Mouse (Mus musculus): Measurements from ENCODE around the gene Dock1. TPM values are rescaled to one million over a fixed set of nuclear protein-coding genes. Genes with fewer than 3 reads are reported as not detected.

Gene Dock1
- polyA plus RNA-seq, 1 experiment from 2014 or later, result 3.2 TPM

DNA sequence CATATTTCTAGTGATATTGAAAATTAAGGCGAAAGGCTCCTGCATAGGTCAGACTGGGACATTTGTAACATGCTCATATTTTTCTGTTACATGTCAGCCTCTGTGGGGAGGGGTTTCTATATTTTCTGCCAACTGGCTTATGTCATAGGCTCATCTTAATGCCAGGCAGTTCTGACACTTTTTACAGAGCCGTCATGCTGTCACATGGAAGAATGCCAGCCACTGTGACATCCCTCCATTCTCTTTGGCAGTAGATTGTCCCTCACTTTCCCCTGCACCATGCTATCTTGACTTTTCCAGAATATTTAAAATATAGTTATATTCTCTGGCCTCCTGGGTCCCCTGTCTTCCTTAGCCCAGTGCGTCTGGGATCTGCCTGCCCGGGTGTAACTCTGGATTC, 172.3 kb downstream of the Dock1 start:
- H3K4me2 ChIP-seq, result no peak overlapping the region
- H3K4me3 ChIP-seq (replicated peaks), result no peak overlapping the region
- 73% methylated on average over 4 of the region's 4 CpGs for WGBS (ENCODE audit: insufficient replicate concordance)
- no peak overlapping the region for H3K27ac ChIP-seq (replicated peaks)
- H3K4me1 ChIP-seq (replicated peaks), result no peaks in the 10 kb centered on the region
- ATAC-seq (ENCODE audit: insufficient read depth), result no peak
- no peaks in the 10 kb centered on the region for H3K36me3 ChIP-seq (replicated peaks)
- no peaks in the 10 kb centered on the region for H3K9me3 ChIP-seq (replicated peaks)
- H3K9ac ChIP-seq, result no peak overlapping the region
- H3K27me3 ChIP-seq, result no peaks in the 10 kb centered on the region

DNA sequence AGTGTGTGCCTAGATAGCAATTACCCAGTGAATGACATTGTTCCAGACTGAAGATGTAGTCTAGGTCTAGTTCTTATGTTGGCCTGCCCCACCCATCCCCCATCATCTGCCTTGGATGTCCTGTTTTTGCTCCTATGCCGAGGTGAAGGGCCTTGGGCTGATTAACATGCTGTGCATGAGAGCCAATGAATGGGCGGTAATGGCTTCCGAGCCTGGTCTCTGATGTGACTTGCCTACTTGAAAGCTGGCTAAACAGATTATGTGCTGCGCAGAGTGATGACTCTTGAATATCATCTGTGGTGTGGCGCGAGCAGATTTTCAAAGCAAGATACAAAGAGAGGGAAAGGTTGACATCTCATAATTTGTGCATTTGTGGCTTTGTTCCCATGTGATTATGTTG, 191.5 kb downstream of the Dock1 start:
- Histone ChIP-seq H3K4me2 (no peak overlapping the region), H3K4me3 (replicated peaks) (no peak overlapping the region), H3K27ac (replicated peaks) (no peak overlapping the region), H3K27me3 (no peaks in the 10 kb centered on the region), H3K9ac (no peak overlapping the region), H3K36me3 (replicated peaks) (no peaks in the 10 kb centered on the region), H3K9me3 (replicated peaks) (no peaks in the 10 kb centered on the region), H3K4me1 (replicated peaks) (no peaks in the 10 kb centered on the region)
- no peak for ATAC-seq (ENCODE audit: insufficient read depth)
- 74% methylated on average over 6 of the region's 6 CpGs for WGBS (ENCODE audit: insufficient replicate concordance)

DNA sequence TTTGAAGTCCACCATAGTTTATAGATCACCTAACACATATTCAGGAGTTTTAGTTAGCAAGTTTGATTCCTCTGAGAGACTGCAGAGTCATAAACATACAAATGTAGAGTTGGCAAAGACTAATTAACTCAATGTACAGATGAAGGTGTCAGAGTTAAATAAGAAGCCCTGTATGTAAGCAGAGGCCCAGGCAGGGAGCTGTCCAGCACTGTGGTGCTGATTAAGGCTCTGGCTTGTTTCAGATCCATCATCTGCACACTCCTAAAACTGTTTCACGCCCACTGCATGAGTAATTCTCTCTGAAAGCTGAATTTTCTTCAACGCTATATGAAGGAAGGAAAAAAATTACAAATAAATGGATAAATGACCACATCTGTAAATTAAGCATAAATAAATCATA, 193.7 kb downstream of the Dock1 start:
- no peaks in the 10 kb centered on the region for H3K36me3 ChIP-seq (replicated peaks)
- H3K9ac ChIP-seq, result no peak overlapping the region
- WGBS (ENCODE audit: insufficient replicate concordance), result 67% methylated on average over 2 of the region's 2 CpGs
- ATAC-seq (ENCODE audit: insufficient read depth), result no peak
- no peaks in the 10 kb centered on the region for H3K27me3 ChIP-seq
- no peak overlapping the region for H3K4me2 ChIP-seq
- no peak overlapping the region for H3K4me3 ChIP-seq (replicated peaks)
- no peaks in the 10 kb centered on the region for H3K9me3 ChIP-seq (replicated peaks)
- no peaks in the 10 kb centered on the region for H3K4me1 ChIP-seq (replicated peaks)
- no peak overlapping the region for H3K27ac ChIP-seq (replicated peaks)

DNA sequence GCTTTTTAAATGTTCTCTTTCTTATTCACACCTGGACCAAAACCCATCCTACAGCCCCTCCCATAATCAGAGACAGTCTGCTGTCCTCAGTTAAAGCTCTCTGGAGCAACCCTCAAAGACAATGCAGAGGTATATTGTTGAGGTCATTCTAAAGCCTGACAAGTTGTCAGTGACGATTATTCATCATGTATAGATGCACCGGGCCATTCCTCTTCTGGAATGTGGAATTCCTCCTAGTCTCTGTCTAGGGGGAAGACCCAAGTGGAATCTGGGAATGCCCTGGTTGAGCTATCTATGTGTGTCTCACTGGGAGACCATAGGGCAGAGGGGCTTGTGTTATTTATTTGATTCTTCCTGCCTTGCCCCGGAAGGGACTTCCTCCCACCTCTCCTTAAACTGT, 202.1 kb downstream of the Dock1 start:
- H3K27ac ChIP-seq (replicated peaks), result no peak overlapping the region
- H3K9me3 ChIP-seq (replicated peaks), result no peaks in the 10 kb centered on the region
- H3K4me2 ChIP-seq, result no peak overlapping the region
- no peak overlapping the region for H3K4me3 ChIP-seq (replicated peaks)
- WGBS (ENCODE audit: insufficient replicate concordance), result 63% methylated on average over 3 of the region's 3 CpGs
- H3K4me1 ChIP-seq (replicated peaks), result no peaks in the 10 kb centered on the region
- H3K36me3 ChIP-seq (replicated peaks), result no peaks in the 10 kb centered on the region
- no peak for ATAC-seq (ENCODE audit: insufficient read depth)
- no peak overlapping the region for H3K9ac ChIP-seq
- H3K27me3 ChIP-seq, result no peaks in the 10 kb centered on the region

DNA sequence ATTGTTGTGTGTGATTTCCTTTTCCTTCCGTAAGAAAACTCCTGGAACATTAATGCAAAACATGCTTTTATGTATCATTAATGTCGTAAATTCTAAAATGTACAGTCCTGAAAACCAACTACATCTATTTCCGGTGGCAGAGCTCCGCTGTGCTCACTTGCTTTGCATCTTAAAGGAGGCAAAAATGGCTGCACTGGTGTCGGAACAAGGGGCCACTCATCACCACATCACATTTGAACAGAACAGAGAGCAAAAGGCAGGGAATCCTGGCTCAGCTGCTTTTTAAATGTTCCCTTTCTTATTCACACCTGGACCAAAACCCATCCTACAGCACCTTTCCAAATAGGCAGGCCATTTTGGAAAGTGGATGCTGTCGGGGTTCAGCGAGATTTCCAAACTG, 202.5 kb downstream of the Dock1 start:
- H3K9me3 ChIP-seq (replicated peaks), result no peaks in the 10 kb centered on the region
- WGBS (ENCODE audit: insufficient replicate concordance), result 69% methylated on average over 7 of the region's 7 CpGs
- H3K27ac ChIP-seq (replicated peaks), result no peak overlapping the region
- H3K4me2 ChIP-seq, result no peak overlapping the region
- no peak for ATAC-seq (ENCODE audit: insufficient read depth)
- H3K27me3 ChIP-seq, result no peaks in the 10 kb centered on the region
- no peaks in the 10 kb centered on the region for H3K4me1 ChIP-seq (replicated peaks)
- H3K36me3 ChIP-seq (replicated peaks), result no peaks in the 10 kb centered on the region
- H3K9ac ChIP-seq, result no peak overlapping the region
- H3K4me3 ChIP-seq (replicated peaks), result no peak overlapping the region

DNA sequence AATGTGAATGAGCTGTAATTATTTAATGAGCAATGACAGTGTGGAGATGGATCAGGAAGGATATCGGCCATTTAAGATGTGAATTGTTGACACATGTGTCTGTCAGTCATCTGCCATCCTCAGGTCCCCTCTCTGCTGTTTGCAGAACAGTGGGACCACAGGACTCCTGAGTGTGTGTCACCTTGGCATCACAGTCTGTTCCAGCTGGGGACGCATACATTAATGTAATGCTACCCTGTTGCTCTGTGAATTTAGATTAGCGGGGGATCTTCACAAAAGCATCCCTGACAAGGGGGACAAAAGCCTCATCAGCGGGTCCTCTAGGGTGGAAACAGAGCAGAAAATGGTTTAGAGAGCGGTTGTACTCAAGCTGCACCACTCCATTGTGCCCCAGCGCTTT, 208.5 kb downstream of the Dock1 start:
- H3K9ac ChIP-seq, result no peak overlapping the region
- no peaks in the 10 kb centered on the region for H3K9me3 ChIP-seq (replicated peaks)
- no peak overlapping the region for H3K27ac ChIP-seq (replicated peaks)
- no peak overlapping the region for H3K4me3 ChIP-seq (replicated peaks)
- no peaks in the 10 kb centered on the region for H3K27me3 ChIP-seq
- no peak overlapping the region for H3K4me2 ChIP-seq
- no peaks in the 10 kb centered on the region for H3K36me3 ChIP-seq (replicated peaks)
- no peak for ATAC-seq (ENCODE audit: insufficient read depth)
- 67% methylated on average over 6 of the region's 6 CpGs for WGBS (ENCODE audit: insufficient replicate concordance)
- H3K4me1 ChIP-seq (replicated peaks), result no peaks in the 10 kb centered on the region

DNA sequence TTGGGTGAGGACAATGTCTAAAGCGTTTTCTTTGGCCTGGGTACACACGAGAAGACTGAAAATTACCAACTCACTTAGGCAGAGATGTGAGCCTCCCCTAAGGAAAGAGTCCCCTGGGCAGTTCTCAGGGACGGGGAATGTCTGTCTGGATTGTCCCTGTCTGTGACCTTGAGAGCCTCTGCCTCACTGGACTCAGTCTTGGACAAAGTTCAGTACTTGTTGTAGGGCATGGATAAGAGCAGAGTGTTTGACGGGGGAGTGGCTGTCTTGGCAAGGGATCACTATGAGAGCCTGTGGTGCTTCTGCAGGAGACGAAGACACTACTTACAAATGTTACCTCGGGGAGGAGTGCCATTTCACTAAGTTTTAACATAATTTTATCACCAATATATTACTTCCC, 210.0 kb downstream of the Dock1 start:
- Histone ChIP-seq H3K4me1 (replicated peaks) (no peaks in the 10 kb centered on the region), H3K9me3 (replicated peaks) (no peaks in the 10 kb centered on the region), H3K36me3 (replicated peaks) (no peaks in the 10 kb centered on the region), H3K9ac (no peak overlapping the region), H3K27ac (replicated peaks) (no peak overlapping the region), H3K4me2 (no peak overlapping the region), H3K4me3 (replicated peaks) (no peak overlapping the region), H3K27me3 (no peaks in the 10 kb centered on the region)
- WGBS (ENCODE audit: insufficient replicate concordance), result 58% methylated on average over 6 of the region's 6 CpGs
- no peak for ATAC-seq (ENCODE audit: insufficient read depth)

DNA sequence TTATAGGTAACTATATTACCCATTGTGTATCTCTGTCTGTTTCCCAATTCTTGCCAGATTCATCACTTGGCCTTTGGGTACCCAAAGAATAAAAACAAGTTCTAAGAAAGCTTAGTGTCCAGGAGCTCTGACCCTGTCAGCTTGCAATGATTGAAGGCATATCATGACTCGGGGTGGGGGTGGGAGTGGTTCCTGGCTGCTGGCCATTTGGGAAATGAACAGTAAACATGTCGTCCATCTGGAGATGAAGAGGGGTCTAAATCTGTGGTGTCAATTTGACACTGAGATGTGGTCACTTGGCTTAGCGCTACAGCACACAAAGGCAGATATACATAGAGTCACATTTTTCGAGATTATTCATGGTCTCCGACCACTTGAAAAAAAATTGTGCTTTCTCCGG, 213.1 kb downstream of the Dock1 start:
- no peak overlapping the region for H3K27ac ChIP-seq (replicated peaks)
- H3K4me1 ChIP-seq (replicated peaks), result no peaks in the 10 kb centered on the region
- no peak for ATAC-seq (ENCODE audit: insufficient read depth)
- H3K36me3 ChIP-seq (replicated peaks), result no peaks in the 10 kb centered on the region
- H3K9me3 ChIP-seq (replicated peaks), result no peaks in the 10 kb centered on the region
- H3K4me2 ChIP-seq, result no peak overlapping the region
- H3K9ac ChIP-seq, result no peak overlapping the region
- no peak overlapping the region for H3K4me3 ChIP-seq (replicated peaks)
- 76% methylated on average over 6 of the region's 6 CpGs for WGBS (ENCODE audit: insufficient replicate concordance)
- no peaks in the 10 kb centered on the region for H3K27me3 ChIP-seq

DNA sequence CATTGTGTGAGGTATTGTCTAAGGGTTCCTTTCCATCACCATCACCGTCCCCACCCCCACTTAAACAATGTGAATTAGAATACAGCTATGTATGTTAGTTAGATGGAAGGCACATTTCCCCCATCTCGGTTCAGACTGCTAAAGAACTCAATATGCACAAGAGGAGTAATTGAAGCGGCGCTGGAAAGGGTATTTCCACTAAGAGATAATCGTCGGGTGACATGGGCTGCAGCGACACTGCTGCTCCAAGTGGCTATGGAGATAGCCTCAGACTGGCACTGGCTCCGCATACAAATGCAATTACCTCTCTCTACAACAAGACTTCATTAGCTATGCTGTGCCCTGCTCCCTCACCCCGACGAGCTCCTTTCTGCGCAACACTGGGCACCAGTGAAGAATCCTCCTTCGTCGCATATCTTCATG, 222.0 kb downstream of the Dock1 start:
- H3K9ac ChIP-seq, result no peak overlapping the region
- H3K27ac ChIP-seq (replicated peaks), result no peak overlapping the region
- no peaks in the 10 kb centered on the region for H3K9me3 ChIP-seq (replicated peaks)
- no peak overlapping the region for H3K4me3 ChIP-seq (replicated peaks)
- no peaks in the 10 kb centered on the region for H3K27me3 ChIP-seq
- H3K36me3 ChIP-seq (replicated peaks), result no peaks in the 10 kb centered on the region
- WGBS (ENCODE audit: insufficient replicate concordance), result 78% methylated on average over 13 of the region's 13 CpGs
- no peak for ATAC-seq (ENCODE audit: insufficient read depth)
- no peaks in the 10 kb centered on the region for H3K4me1 ChIP-seq (replicated peaks)
- no peak overlapping the region for H3K4me2 ChIP-seq

DNA sequence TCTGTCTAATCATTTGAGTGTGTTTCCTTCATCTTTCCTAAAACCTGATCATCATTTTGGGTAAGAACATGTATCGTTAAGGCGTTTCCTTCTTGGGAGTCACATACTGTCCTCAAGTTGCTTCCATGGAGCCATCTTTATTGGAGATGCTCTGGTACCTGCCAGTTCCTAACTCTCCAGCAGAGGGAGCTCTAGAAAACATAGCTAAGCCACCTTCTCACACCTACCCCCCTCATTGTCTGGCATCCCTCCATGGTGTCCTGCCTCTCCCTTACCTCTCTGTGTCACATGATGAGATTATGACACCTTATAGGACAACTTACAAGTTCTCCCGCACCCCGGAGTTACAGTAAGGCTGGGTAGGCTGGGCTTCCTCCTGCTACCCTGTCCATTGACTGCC, 222.5 kb downstream of the Dock1 start:
- Histone ChIP-seq H3K4me1 (replicated peaks) (no peaks in the 10 kb centered on the region), H3K4me3 (replicated peaks) (no peak overlapping the region), H3K9ac (no peak overlapping the region), H3K9me3 (replicated peaks) (no peaks in the 10 kb centered on the region), H3K27me3 (no peaks in the 10 kb centered on the region), H3K36me3 (replicated peaks) (no peaks in the 10 kb centered on the region), H3K27ac (replicated peaks) (no peak overlapping the region), H3K4me2 (no peak overlapping the region)
- WGBS (ENCODE audit: insufficient replicate concordance), result 70% methylated on average over 4 of the region's 4 CpGs
- no peak for ATAC-seq (ENCODE audit: insufficient read depth)

DNA sequence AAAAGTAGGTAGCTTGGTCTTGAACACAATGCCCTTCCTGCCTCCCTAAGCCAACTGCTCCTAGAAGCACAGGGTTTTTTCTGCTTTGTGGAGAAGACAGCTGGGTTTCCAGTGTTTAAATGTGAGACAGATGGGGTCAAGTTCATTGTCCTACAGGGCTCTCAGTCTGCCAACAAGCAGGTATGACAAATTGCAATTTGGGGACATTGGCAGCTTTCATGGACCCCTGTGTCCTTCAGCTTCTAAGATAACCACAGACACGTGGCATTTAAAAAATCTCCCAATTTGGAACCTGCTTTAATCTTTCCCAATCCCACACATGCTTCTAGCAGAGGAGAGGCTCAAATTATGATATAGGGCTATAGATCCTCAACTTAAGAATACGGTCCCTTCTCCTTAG, 224.2 kb downstream of the Dock1 start:
- Histone ChIP-seq H3K27ac (replicated peaks) (no peak overlapping the region), H3K9ac (no peak overlapping the region), H3K9me3 (replicated peaks) (no peaks in the 10 kb centered on the region), H3K4me3 (replicated peaks) (no peak overlapping the region), H3K36me3 (replicated peaks) (no peaks in the 10 kb centered on the region), H3K27me3 (no peaks in the 10 kb centered on the region), H3K4me2 (no peak overlapping the region), H3K4me1 (replicated peaks) (no peaks in the 10 kb centered on the region)
- no peak for ATAC-seq (ENCODE audit: insufficient read depth)
- 50% methylated on average over 2 of the region's 2 CpGs for WGBS (ENCODE audit: insufficient replicate concordance)

DNA sequence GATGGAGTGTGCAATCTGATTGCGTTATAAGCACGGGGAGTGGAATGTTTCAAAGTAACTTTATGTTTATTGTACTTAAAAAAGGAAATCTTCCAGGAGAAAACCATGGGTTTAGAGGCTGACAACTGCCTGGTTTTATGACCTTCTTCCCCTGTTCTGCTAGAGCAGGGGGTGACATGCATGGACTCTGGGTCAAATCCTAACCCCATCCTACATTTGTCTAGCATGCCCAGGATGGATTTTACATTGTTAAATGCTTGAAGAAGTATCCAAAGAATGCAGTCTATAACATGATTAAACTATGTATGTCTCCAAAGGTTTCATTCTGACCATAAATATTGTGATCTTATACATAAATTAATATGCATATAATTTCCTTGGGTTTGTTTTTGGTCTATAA, 229.0 kb downstream of the Dock1 start:
- ATAC-seq (ENCODE audit: insufficient read depth), result no peak
- Histone ChIP-seq H3K27me3 (no peaks in the 10 kb centered on the region), H3K9me3 (replicated peaks) (no peaks in the 10 kb centered on the region), H3K36me3 (replicated peaks) (no peaks in the 10 kb centered on the region), H3K27ac (replicated peaks) (no peak overlapping the region), H3K4me2 (no peak overlapping the region), H3K9ac (no peak overlapping the region), H3K4me3 (replicated peaks) (no peak overlapping the region), H3K4me1 (replicated peaks) (no peaks in the 10 kb centered on the region)
- 47% methylated on average over 2 of the region's 2 CpGs for WGBS (ENCODE audit: insufficient replicate concordance)

All from liver, embryonic 15.5 days (tissue).